Mouse (Mus musculus) cerebellum, adult 9-10 months (tissue): ENCODE results near the gene Olfr1375.
"Not testable (repeated sequence)": the region's sequence is repeated elsewhere in the genome, so short reads cannot be mapped to it uniquely, and the experiment has no call there.

Experiments
- DNase-seq: peaks from one replicate; pipeline ENCODE4 v3.0.0; 2022

Olfr1375 gene

GRCm38 (mm10) chr11:51047809-51048208 is at the start of gene Olfr1375:
Olfr1375 (plus strand) TSS chr11:51048109.
- DNase-seq, result not testable (repeated sequence)

- no peak for DNase-seq
Observed at GRCm38 (mm10) chr11:51003296-51003695, 44.6 kb upstream of the Olfr1375 start, which contains the start of gene Olfr51. Olfr51 (plus strand) TSS chr11:51003596.

GRCm38 (mm10) chr11:51011821-51012220 is 36.1 kb upstream of the Olfr1375 start:
- DNase-seq, result no peak

GRCm38 (mm10) chr11:51013936-51014335 is 34.0 kb upstream of the Olfr1375 start, which contains the start of gene Olfr54:
Olfr54 (plus strand) TSS chr11:51014236.
- no peak for DNase-seq

GRCm38 (mm10) chr11:51016341-51016740 is 31.6 kb upstream of the Olfr1375 start:
- no peak for DNase-seq

GRCm38 (mm10) chr11:51026811-51027210 is 21.1 kb upstream of the Olfr1375 start:
- DNase-seq, result not testable (repeated sequence)

- DNase-seq, result not testable (repeated sequence)
Observed at GRCm38 (mm10) chr11:51029381-51029780, 18.5 kb upstream of the Olfr1375 start.

- no peak for DNase-seq
Observed at GRCm38 (mm10) chr11:51030225-51030624, 17.7 kb upstream of the Olfr1375 start.

- no peak for DNase-seq
Observed at GRCm38 (mm10) chr11:51032851-51033250, 15.1 kb upstream of the Olfr1375 start.

GRCm38 (mm10) chr11:51034141-51034540 is 13.8 kb upstream of the Olfr1375 start:
- not testable (repeated sequence) for DNase-seq

- DNase-seq, result no peak
Observed at GRCm38 (mm10) chr11:51035951-51036350, 12.0 kb upstream of the Olfr1375 start.

GRCm38 (mm10) chr11:51044776-51045175 is 3.1 kb upstream of the Olfr1375 start:
- DNase-seq, result not testable (repeated sequence)

GRCm38 (mm10) chr11:51051678-51052077 is 3.8 kb downstream of the Olfr1375 start:
- no peak for DNase-seq

- no peak for DNase-seq
Observed at GRCm38 (mm10) chr11:51053230-51053629, 5.3 kb downstream of the Olfr1375 start.

- DNase-seq, result peak; percentile 84
Observed at GRCm38 (mm10) chr11:51059151-51059571, 11.3 kb downstream of the Olfr1375 start, which contains the start of gene Zfp354a. Zfp354a (plus strand) TSS chr11:51059257.

- DNase-seq, result no peak
Observed at GRCm38 (mm10) chr11:51059640-51060039, 11.7 kb downstream of the Olfr1375 start.

- no peak for DNase-seq
Observed at GRCm38 (mm10) chr11:51060981-51061380, 13.1 kb downstream of the Olfr1375 start.

GRCm38 (mm10) chr11:51063276-51063675 is 15.4 kb downstream of the Olfr1375 start:
- DNase-seq, result no peak

- no peak for DNase-seq
Observed at GRCm38 (mm10) chr11:51063841-51064240, 15.9 kb downstream of the Olfr1375 start.

- no peak for DNase-seq
Observed at GRCm38 (mm10) chr11:51084527-51084926, 36.6 kb downstream of the Olfr1375 start.

- no peak for DNase-seq
Observed at GRCm38 (mm10) chr11:51085269-51085668, 37.4 kb downstream of the Olfr1375 start.
